Comparison of ENCODE assay signal across 12 mouse cellular contexts in genomic region chr1:155054366-155054965, GRCm38 (mm10). TPM values are rescaled to one million over a fixed set of nuclear protein-coding genes. Genes with fewer than 3 reads are reported as not detected.
DNase-seq lines count a peak whose midpoint lies in the region; ATAC-seq and TF ChIP-seq lines count a peak whose summit lies in the region.
"Had no signal": no experiment of that assay in that cellular context is flagged by ENCODE, and none has a peak within 500 bp of the region (broad histone marks: within the 10 kb centered on the region; RNA-seq: fewer than 3 reads in every experiment).

No protein-coding gene starts in this region.

- H3K4me1 ChIP-seq in hindbrain, embryonic 12.5 days, result peaks cover 40% of the 10 kb centered on the region
- H3K4me1 ChIP-seq in hindbrain, embryonic 16.5 days (ENCODE audit: control insufficient read depth, insufficient read depth, low read depth, low read length), result peaks cover 23% of the 10 kb centered on the region
- peaks cover 4 to 25% of the 10 kb centered on the region in 2 experiments for H3K4me1 ChIP-seq in MEL (ENCODE audit: control insufficient read depth in 1 of 2, insufficient read depth in 2 of 2, low read length in 2 of 2)
- H3K4me1 ChIP-seq in embryonic facial prominence, embryonic 14.5 days (ENCODE audit: control insufficient read depth, insufficient read depth, low read length), result peaks cover 50% of the 10 kb centered on the region

- no peaks in the 10 kb centered on the region for H3K79me2 ChIP-seq in MEL (ENCODE audit: control insufficient read depth, insufficient read depth, low read length, poor library complexity)

- peak; percentile 25 for DNase-seq in MEL (ENCODE audit: low read depth, low spot score)
- peak; percentile 84 for DNase-seq in embryonic facial prominence, embryonic 14.5 days (ENCODE audit: low spot score)
- no peak for DNase-seq in adrenal gland, postnatal 14 days
- DNase-seq in cerebellum, postnatal 4 days (ENCODE audit: low spot score in 2 of 2), result no peak
- DNase-seq: cerebellum, postnatal 10 days; kidney, postnatal 36 days; lung, adult 18-20 months had no signal

- WGBS in hindbrain, embryonic 12.5 days, result 54% methylated on average over 6 of the region's 6 CpGs
- WGBS in hindbrain, embryonic 16.5 days, result 53% methylated on average over 6 of the region's 6 CpGs
- WGBS in embryonic facial prominence, embryonic 14.5 days, result 19% methylated on average over 6 of the region's 6 CpGs

- no peak overlapping the region for H3K4me2 ChIP-seq in hindbrain, embryonic 12.5 days (replicated peaks)
- H3K4me2 ChIP-seq in hindbrain, embryonic 16.5 days (ENCODE audit: low read length), result no peak overlapping the region
- no peak overlapping the region for H3K4me2 ChIP-seq in embryonic facial prominence, embryonic 14.5 days (ENCODE audit: low read depth, low read length)

- no peak overlapping the region for H3K9ac ChIP-seq in hindbrain, embryonic 12.5 days
- no peak overlapping the region for H3K9ac ChIP-seq in hindbrain, embryonic 16.5 days (ENCODE audit: low read depth, low read length)
- no peak overlapping the region for H3K9ac ChIP-seq in MEL (ENCODE audit: control insufficient read depth, low read depth, low read length, poor library complexity, severe bottlenecking)
- H3K9ac ChIP-seq in embryonic facial prominence, embryonic 14.5 days (ENCODE audit: low read depth, low read length), result no peak overlapping the region

- no peak for TF ChIP-seq CTCF in MEL (IDR thresholded peaks at IDR 0.05 in 2 of 3, conservative IDR thresholded peaks at IDR 0.05 in 1 of 3; ENCODE audit: control insufficient read depth in 1 of 3, insufficient read depth in 1 of 3, low read depth in 2 of 3, low read length in 3 of 3, poor library complexity in 1 of 3, severe bottlenecking in 1 of 3)

- 0 out of 2 replicates have a peak overlapping the region, but pooled peaks have one; percentile 0 for H3K27ac ChIP-seq in hindbrain, embryonic 12.5 days
- no peak overlapping the region for H3K27ac ChIP-seq in hindbrain, embryonic 16.5 days (ENCODE audit: low read depth, low read length)
- no peak overlapping the region for H3K27ac ChIP-seq in MEL (ENCODE audit: control insufficient read depth, low read depth, low read length)
- peak overlapping the region; percentile 75 for H3K27ac ChIP-seq in embryonic facial prominence, embryonic 14.5 days (replicated peaks; ENCODE audit: low read depth, low read length)

- no peak for TF ChIP-seq RAD21 in MEL (IDR thresholded peaks at IDR 0.05; ENCODE audit: low read depth, low read length)

- no peak for ATAC-seq in hindbrain, embryonic 12.5 days (ENCODE audit: low FRiP score)
- ATAC-seq in hindbrain, embryonic 16.5 days, result no peak
- peak; percentile 24; the same call in 1 of the 2 replicates for ATAC-seq in embryonic facial prominence, embryonic 14.5 days (ENCODE audit: low read depth)
- 0 out of 2 replicates have a peak, but pooled peaks have one; percentile 18 for ATAC-seq in monocyte, adult 5-6 weeks (replicated peaks; ENCODE audit: insufficient number of reproducible peaks, low FRiP score, low TSS enrichment, poor library complexity, severe bottlenecking)
- ATAC-seq: forebrain, embryonic 14.5 days; midbrain, embryonic 16.5 days had no signal

- no peaks in the 10 kb centered on the region for H3K36me3 ChIP-seq in hindbrain, embryonic 12.5 days
- no peaks in the 10 kb centered on the region for H3K36me3 ChIP-seq in hindbrain, embryonic 16.5 days (ENCODE audit: control insufficient read depth, insufficient read depth, low read length)
- H3K36me3 ChIP-seq in MEL (ENCODE audit: control insufficient read depth in 1 of 2, insufficient read depth in 2 of 2, low read length in 2 of 2), result peaks cover 0 to 12% of the 10 kb centered on the region in 2 experiments; a peak in 2 of 4 replicates
- H3K36me3 ChIP-seq in embryonic facial prominence, embryonic 14.5 days (ENCODE audit: control insufficient read depth, insufficient read depth, low read length), result no peaks in the 10 kb centered on the region

- no peak for TF ChIP-seq POLR2A in MEL (IDR thresholded peaks at IDR 0.05; ENCODE audit: control insufficient read depth in 1 of 2, insufficient read depth in 1 of 2, low read depth in 1 of 2, low read length in 2 of 2, poor library complexity in 1 of 2)

- no peak for TF ChIP-seq EP300 in MEL (IDR thresholded peaks at IDR 0.05; ENCODE audit: low read depth in 1 of 2, low read length in 2 of 2)

- no peaks in the 10 kb centered on the region for H3K9me3 ChIP-seq in hindbrain, embryonic 12.5 days (replicated peaks)
- no peaks in the 10 kb centered on the region for H3K9me3 ChIP-seq in hindbrain, embryonic 16.5 days (ENCODE audit: control insufficient read depth, low read length)
- no peaks in the 10 kb centered on the region for H3K9me3 ChIP-seq in MEL (replicated peaks; ENCODE audit: insufficient read depth, low read length)
- H3K9me3 ChIP-seq in embryonic facial prominence, embryonic 14.5 days (ENCODE audit: control insufficient read depth, low read length), result no peaks in the 10 kb centered on the region

- H3K4me3 ChIP-seq in hindbrain, embryonic 12.5 days, result no peak overlapping the region
- H3K4me3 ChIP-seq in hindbrain, embryonic 16.5 days (ENCODE audit: low read length), result no peak overlapping the region
- peak overlapping the region in 1 of 2 experiments; percentile 56; a peak in 1 of 4 replicates for H3K4me3 ChIP-seq in MEL (ENCODE audit: control insufficient read depth in 1 of 2, insufficient read depth in 1 of 2, low read depth in 2 of 2, low read length in 2 of 2)
- no peak overlapping the region for H3K4me3 ChIP-seq in embryonic facial prominence, embryonic 14.5 days (ENCODE audit: low read depth, low read length)

- H3K27me3 ChIP-seq in hindbrain, embryonic 12.5 days, result no peaks in the 10 kb centered on the region
- H3K27me3 ChIP-seq in hindbrain, embryonic 16.5 days (replicated peaks; ENCODE audit: control insufficient read depth, insufficient read depth, low read length), result no peaks in the 10 kb centered on the region
- H3K27me3 ChIP-seq in MEL (ENCODE audit: control insufficient read depth in 1 of 2, insufficient read depth in 2 of 2, low read length in 2 of 2), result no peaks in the 10 kb centered on the region
- no peaks in the 10 kb centered on the region for H3K27me3 ChIP-seq in embryonic facial prominence, embryonic 14.5 days (replicated peaks; ENCODE audit: control insufficient read depth, insufficient read depth, low read length)

TF ChIP-seq in MEL, 35 proteins besides CTCF, POLR2A, EP300 and RAD21:
- TF ChIP-seq JUND (IDR thresholded peaks at IDR 0.05; ENCODE audit: low read depth, low read length) (no peak), TCF12 (IDR thresholded peaks at IDR 0.05; ENCODE audit: low read depth, low read length) (no peak), ZMIZ1 (IDR thresholded peaks at IDR 0.05; ENCODE audit: low read depth, low read length) (no peak), POLR2AphosphoS5 (IDR thresholded peaks at IDR 0.05; ENCODE audit: borderline replicate concordance, low read depth, low read length) (no peak), MYB (IDR thresholded peaks at IDR 0.05; ENCODE audit: low read depth, low read length) (no peak), NELFE (IDR thresholded peaks at IDR 0.05; ENCODE audit: low read depth, low read length) (no peak), MYC (IDR thresholded peaks at IDR 0.05; ENCODE audit: low read depth, low read length) (no peak), SMC3 (IDR thresholded peaks at IDR 0.05; ENCODE audit: low read depth, low read length) (no peak), NRF1 (IDR thresholded peaks at IDR 0.05; ENCODE audit: insufficient read depth, low read depth, low read length, poor library complexity, severe bottlenecking) (no peak), ZKSCAN1 (IDR thresholded peaks at IDR 0.05; ENCODE audit: low read depth, low read length) (no peak), RCOR1 (IDR thresholded peaks at IDR 0.05; ENCODE audit: low read depth, low read length) (no peak), USF2 (IDR thresholded peaks at IDR 0.05; ENCODE audit: borderline replicate concordance in 1 of 2, insufficient read depth in 1 of 2, low read depth in 1 of 2, low read length in 2 of 2) (no peak), GATA1 (IDR thresholded peaks at IDR 0.05; ENCODE audit: low read depth, low read length) (no peak), E2F4 (IDR thresholded peaks at IDR 0.05; ENCODE audit: borderline replicate concordance, low read depth, low read length) (no peak), KAT2A (conservative IDR thresholded peaks at IDR 0.05; ENCODE audit: low read depth, low read length) (no peak)

RNA-seq across cellular contexts. Expression of gene Ier5, which starts 45.0 kb away (rescaled TPM):
- 16.5 and 17.7 TPM in 2 replicates for polyA plus RNA-seq in hindbrain, embryonic 12.5 days (2016; fragmentation: Nextera tagmentation; extraction: Ambion mirVana)
- 4.5 and 5.5 TPM in 2 replicates for polyA plus RNA-seq in hindbrain, embryonic 16.5 days (2015; fragmentation: Nextera tagmentation; extraction: Ambion mirVana)
- total RNA-seq in MEL (2012; rRNA removed), result 7.2 and 7.5 TPM in 2 replicates
- polyA plus RNA-seq in MEL (2012; ENCODE audit: insufficient read depth in 1 of 2, insufficient read length in 2 of 2, low read depth in 1 of 2, low replicate concordance in 2 of 2, missing spikeins in 1 of 2), result 1 to 10 TPM in 1 of 2 experiments, not detected in 1; 7.4 TPM
- polyA plus RNA-seq in embryonic facial prominence, embryonic 14.5 days (2014; fragmentation: Nextera tagmentation; extraction: Ambion mirVana), result 9.9 and 11.0 TPM in 2 replicates
- total RNA-seq in monocyte, adult 5-6 weeks (2017), result 118 to 240 TPM (median 139 TPM) in 3 replicates
- 11.1 and 12.9 TPM in 2 replicates for total RNA-seq in adrenal gland, postnatal 14 days (2021)

Comparison
In these comparisons a context has a peak if more than half of its experiments do, and no peak if none do; other contexts are left out.
1. H3K27ac ChIP-seq: peak in hindbrain, embryonic 12.5 days (single experiment) and embryonic facial prominence, embryonic 14.5 days (single experiment); none in hindbrain, embryonic 16.5 days (single experiment) and MEL (single experiment).
2. ATAC-seq: peak in embryonic facial prominence, embryonic 14.5 days (single experiment) and monocyte, adult 5-6 weeks (single experiment); none in hindbrain, embryonic 12.5 days (single experiment) and hindbrain, embryonic 16.5 days (single experiment).
3. DNase-seq: peak in MEL (single experiment) and embryonic facial prominence, embryonic 14.5 days (single experiment); none in adrenal gland, postnatal 14 days (single experiment) and cerebellum, postnatal 4 days (0 of 2).